Mouse (Mus musculus) forebrain, embryonic 14.5 days (tissue): ENCODE data around the gene Prkag2. TPM values are rescaled to one million over a fixed set of nuclear protein-coding genes. Genes with fewer than 3 reads are reported as not detected.
"Not testable (repeated sequence)": the region's sequence is repeated elsewhere in the genome, so short reads cannot be mapped to it uniquely, and the experiment has no call there.

ENCODE experiments used
- ATAC-seq: fragments of 200-750 bp; cut with Nextera tagmentation; 2 replicates; pipeline ENCODE4 v1.8.0; 2017; ENCODE audit warnings: mild to moderate bottlenecking, moderate library complexity
- DNase-seq: peaks from one replicate; pipeline ENCODE4 v3.0.0-alpha.2; 2015; ENCODE audit warnings: low spot score
- H3K27ac ChIP-seq: fragments of 300-500 bp; sonication (generic); 2 replicates; pipeline ENCODE4 v1.5.1; 2014; ENCODE audit warnings: low read depth, mild to moderate bottlenecking, control low read depth, low read length, moderate library complexity
- H3K27me3 ChIP-seq: fragments of 300-500 bp; sonication (generic); replicated peaks from 2 replicates; pipeline ENCODE4 v1.6.1; 2014; ENCODE audit warnings: low read length, control low read depth, mixed read lengths; ENCODE audit not compliant: control insufficient read depth, insufficient read depth
- H3K36me3 ChIP-seq: fragments of 300-500 bp; sonication (generic); 2 replicates; pipeline ENCODE4 v1.6.1; 2014; ENCODE audit warnings: low read length, control low read depth; ENCODE audit not compliant: control insufficient read depth, insufficient read depth
- H3K4me1 ChIP-seq: fragments of 300-500 bp; sonication (generic); 2 replicates; pipeline ENCODE4 v1.6.1; 2014; ENCODE audit warnings: antibody characterized with exemption, low read length, control low read depth; ENCODE audit not compliant: control insufficient read depth, insufficient read depth
- H3K4me2 ChIP-seq: fragments of 300-500 bp; sonication (generic); 2 replicates; pipeline ENCODE4 v1.6.1; 2014; ENCODE audit warnings: mild to moderate bottlenecking, control low read depth, low read length
- H3K4me3 ChIP-seq: fragments of 300-500 bp; sonication (generic); 2 replicates; pipeline ENCODE4 v1.5.1; 2014; ENCODE audit warnings: low read depth, low read length, control low read depth
- H3K9ac ChIP-seq: fragments of 300-500 bp; sonication (generic); 2 replicates; pipeline ENCODE4 v1.6.1; 2014; ENCODE audit warnings: mild to moderate bottlenecking, low read length, control low read depth, moderate library complexity
- H3K9me3 ChIP-seq: fragments of 300-500 bp; sonication (generic); replicated peaks from 2 replicates; pipeline ENCODE4 v1.6.1; 2016; ENCODE audit warnings: low read length, control low read depth, mixed read lengths; ENCODE audit not compliant: control insufficient read depth
- whole genome bisulfite sequencing: fragments of 180-500 bp; shearing (Covaris S2); extraction: QIAGEN DNeasy Blood & Tissue Kit; methylation state at CpG from one replicate; pipeline ENCODE4 v1.1.7; 2014; 5-methylcytosine and 5-hydroxymethylcytosine counted together
- polyA plus RNA-seq: library from polyadenylated mRNA; unstranded; fragments of >200 nt; fragmentation: Nextera tagmentation; extraction: Ambion mirVana; gene quantifications from 2 replicates; pipeline ENCODE4 v1.2.1, GENCODE M21; 2014

Prkag2 gene
- polyA plus RNA-seq, 1 experiment from 2014 or later, result 80.6 TPM

- no peak overlapping the region for H3K4me3 ChIP-seq
- no peak for DNase-seq
- 94% methylated on average over 9 of the region's 9 CpGs for WGBS
Observed at GRCm38 (mm10) chr5:24826056-24826770, 274.2 kb downstream of the Prkag2 start.

GRCm38 (mm10) chr5:24825365-24826055 is 274.9 kb downstream of the Prkag2 start:
- WGBS, result 77% methylated on average over 4 of the region's 4 CpGs
- no peak overlapping the region for H3K4me3 ChIP-seq
- no peaks in the 10 kb centered on the region for H3K27me3 ChIP-seq
- H3K9ac ChIP-seq, result no peak overlapping the region
- no peak overlapping the region for H3K4me2 ChIP-seq
- 0 out of 2 replicates have a peak, but pooled peaks cover 5% of the 10 kb centered on the region for H3K4me1 ChIP-seq
- no peaks in the 10 kb centered on the region for H3K9me3 ChIP-seq
- no peak overlapping the region for H3K27ac ChIP-seq
- no peaks in the 10 kb centered on the region for H3K36me3 ChIP-seq
- no peak for ATAC-seq
- no peak for DNase-seq

More at GRCm38 (mm10) chr5:24826056-24826770, 274.2 kb downstream of the Prkag2 start:
- no peak overlapping the region for H3K27ac ChIP-seq
- no peak overlapping the region for H3K9ac ChIP-seq
- 0 out of 2 replicates have a peak, but pooled peaks cover 5% of the 10 kb centered on the region for H3K4me1 ChIP-seq
- no peak for ATAC-seq
- no peaks in the 10 kb centered on the region for H3K36me3 ChIP-seq
- H3K4me2 ChIP-seq, result no peak overlapping the region
- no peaks in the 10 kb centered on the region for H3K9me3 ChIP-seq
- no peaks in the 10 kb centered on the region for H3K27me3 ChIP-seq

- H3K27me3 ChIP-seq, result no peaks in the 10 kb centered on the region
- no peak overlapping the region for H3K9ac ChIP-seq
- H3K4me2 ChIP-seq, result no peak overlapping the region
- H3K9me3 ChIP-seq, result no peaks in the 10 kb centered on the region
- no peak overlapping the region for H3K4me3 ChIP-seq
- ATAC-seq, result no peak
- no peak for DNase-seq
- 81% methylated on average over 6 of the region's 6 CpGs for WGBS
- H3K27ac ChIP-seq, result no peak overlapping the region
- H3K36me3 ChIP-seq, result no peaks in the 10 kb centered on the region
- H3K4me1 ChIP-seq, result 0 out of 2 replicates have a peak, but pooled peaks cover 5% of the 10 kb centered on the region
Observed at GRCm38 (mm10) chr5:24823864-24824405, 276.5 kb downstream of the Prkag2 start.

- 88% methylated on average over 3 of the region's 3 CpGs for WGBS
- H3K36me3 ChIP-seq, result no peaks in the 10 kb centered on the region
- H3K4me3 ChIP-seq, result no peak overlapping the region
- H3K4me1 ChIP-seq, result 0 out of 2 replicates have a peak, but pooled peaks cover 5% of the 10 kb centered on the region
- H3K27me3 ChIP-seq, result no peaks in the 10 kb centered on the region
- H3K4me2 ChIP-seq, result no peak overlapping the region
- H3K27ac ChIP-seq, result no peak overlapping the region
- DNase-seq (no peak), ATAC-seq (no peak)
- H3K9me3 ChIP-seq, result no peaks in the 10 kb centered on the region
- no peak overlapping the region for H3K9ac ChIP-seq
Observed at GRCm38 (mm10) chr5:24822781-24823180, 277.7 kb downstream of the Prkag2 start.

- H3K36me3 ChIP-seq, H3K4me3 ChIP-seq, H3K4me2 ChIP-seq, H3K27ac ChIP-seq, H3K4me1 ChIP-seq, H3K9me3 ChIP-seq, DNase-seq, H3K27me3 ChIP-seq, ATAC-seq, H3K9ac ChIP-seq: not testable (repeated sequence)
- WGBS, result 82% methylated on average over 3 of the region's 3 CpGs
Observed at GRCm38 (mm10) chr5:24822231-24822630, 278.2 kb downstream of the Prkag2 start.

- WGBS, result 83% methylated on average over 3 of the region's 3 CpGs
- Histone ChIP-seq H3K36me3 (peaks cover 12% of the 10 kb centered on the region), H3K4me2 (no peak overlapping the region), H3K27me3 (no peaks in the 10 kb centered on the region), H3K9me3 (no peaks in the 10 kb centered on the region), H3K27ac (no peak overlapping the region), H3K9ac (no peak overlapping the region), H3K4me1 (0 out of 2 replicates have a peak, but pooled peaks cover 5% of the 10 kb centered on the region), H3K4me3 (no peak overlapping the region)
- ATAC-seq (no peak), DNase-seq (no peak)
Observed at GRCm38 (mm10) chr5:24821403-24821841, 279.0 kb downstream of the Prkag2 start.

DNA sequence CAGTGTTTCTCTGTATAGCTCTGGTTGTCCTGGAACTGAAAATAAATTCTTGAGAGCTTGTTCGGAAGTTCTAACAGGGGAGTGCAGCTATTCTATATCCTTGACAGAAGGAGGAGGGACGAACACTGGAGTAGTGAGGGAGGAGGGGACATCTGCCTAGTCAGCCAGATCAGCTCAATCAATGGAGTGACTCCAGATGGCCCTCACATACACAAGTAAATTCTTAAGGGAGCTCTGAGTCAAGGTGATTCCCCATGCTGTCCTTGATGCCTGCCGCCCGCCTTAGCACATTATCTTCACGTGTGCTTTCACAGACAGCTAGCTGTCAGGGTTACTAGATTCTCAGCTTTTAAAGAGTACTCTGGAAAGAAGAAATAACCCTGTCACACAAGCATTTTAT is 279.8 kb downstream of the Prkag2 start:
- Histone ChIP-seq H3K9me3 (no peaks in the 10 kb centered on the region), H3K27me3 (no peaks in the 10 kb centered on the region), H3K4me3 (no peak overlapping the region), H3K9ac (no peak overlapping the region), H3K4me1 (no peaks in the 10 kb centered on the region), H3K36me3 (peaks cover 16% of the 10 kb centered on the region), H3K4me2 (no peak overlapping the region), H3K27ac (no peak overlapping the region)
- 76% methylated on average over 5 of the region's 5 CpGs for WGBS
- DNase-seq, result peak; percentile 31
- ATAC-seq, result 0 out of 2 replicates have a peak, but pooled peaks have one; percentile 46

GRCm38 (mm10) chr5:24817191-24817590 is 283.3 kb downstream of the Prkag2 start:
- Histone ChIP-seq H3K27ac (no peak overlapping the region), H3K4me3 (no peak overlapping the region), H3K27me3 (no peaks in the 10 kb centered on the region), H3K9ac (no peak overlapping the region), H3K4me1 (no peaks in the 10 kb centered on the region), H3K9me3 (no peaks in the 10 kb centered on the region), H3K36me3 (peaks cover 40% of the 10 kb centered on the region), H3K4me2 (no peak overlapping the region)
- no peak for DNase-seq
- WGBS, result 44% methylated on average over 4 of the region's 4 CpGs
- ATAC-seq, result no peak
